Mouse (Mus musculus) MEL (cell line): Measurements from ENCODE around the gene Naa20. TPM values are rescaled to one million over a fixed set of nuclear protein-coding genes. Genes with fewer than 3 reads are reported as not detected.

Experiments
- DNase-seq: peaks from one replicate; pipeline ENCODE4 v3.0.0; 2011; ENCODE audit warnings: low read depth, low spot score
- H3K27ac ChIP-seq: 2 replicates; pipeline ENCODE4 v1.5.1; 2012; ENCODE audit warnings: low read depth, mild to moderate bottlenecking, control low read depth, low read length, moderate library complexity; ENCODE audit not compliant: control insufficient read depth
- H3K27me3 ChIP-seq, 2 experiments: fragments of 150-350 bp in 1 of 2; sonication (generic) in 1 of 2; 2 replicates each; pipeline ENCODE4 v1.6.1; 2012; ENCODE audit warnings: low read length in 2 of 2, mild to moderate bottlenecking in 2 of 2, improper control_type of control experiment in 1 of 2, moderate library complexity in 1 of 2; ENCODE audit not compliant: insufficient read depth in 2 of 2, control insufficient read depth in 1 of 2
- H3K36me3 ChIP-seq, 2 experiments: 2 replicates each; pipeline ENCODE4 v1.6.1; 2012 to 2014; ENCODE audit warnings: low read length in 2 of 2, improper control_type of control experiment in 1 of 2, inconsistent platforms in 1 of 2, mild to moderate bottlenecking in 1 of 2; ENCODE audit not compliant: insufficient read depth in 2 of 2, control insufficient read depth in 1 of 2
- H3K4me1 ChIP-seq, 2 experiments: fragments of 150-350 bp in 1 of 2; sonication (generic) in 1 of 2; 2 replicates each; pipeline ENCODE4 v1.6.1; 2012; ENCODE audit warnings: low read length in 2 of 2, improper control_type of control experiment in 1 of 2, mild to moderate bottlenecking in 1 of 2; ENCODE audit not compliant: insufficient read depth in 2 of 2, control insufficient read depth in 1 of 2
- H3K4me3 ChIP-seq, 2 experiments: fragments of 150-350 bp in 1 of 2; sonication (generic) in 1 of 2; 2 replicates each; pipeline ENCODE4 v1.5.1; 2012; ENCODE audit warnings: low read depth in 2 of 2, low read length in 2 of 2, mild to moderate bottlenecking in 2 of 2, moderate library complexity in 2 of 2, control low read depth in 1 of 2, improper control_type of control experiment in 1 of 2; ENCODE audit not compliant: control insufficient read depth in 1 of 2, insufficient read depth in 1 of 2
- H3K79me2 ChIP-seq: 2 replicates; pipeline ENCODE4 v1.6.1; 2012; ENCODE audit warnings: mild to moderate bottlenecking, low read length, moderate library complexity; ENCODE audit not compliant: control insufficient read depth, poor library complexity, insufficient read depth
- H3K9ac ChIP-seq: 2 replicates; pipeline ENCODE4 v1.6.1; 2012; ENCODE audit warnings: low read depth, mild to moderate bottlenecking, control low read depth, low read length, moderate library complexity; ENCODE audit not compliant: control insufficient read depth, poor library complexity, severe bottlenecking
- H3K9me3 ChIP-seq: fragments of 150-350 bp; sonication (generic); replicated peaks from 2 replicates; pipeline ENCODE4 v1.6.1; 2012; ENCODE audit warnings: mild to moderate bottlenecking, low read length, improper control_type of control experiment, moderate library complexity; ENCODE audit not compliant: insufficient read depth
- BHLHE40 ChIP-seq: IDR thresholded peaks from 2 replicates; pipeline ENCODE4 v1.6.1; 2012; ENCODE audit warnings: low read depth, mild to moderate bottlenecking, inconsistent platforms, low read length, improper control_type of control experiment, borderline replicate concordance
- CHD1 ChIP-seq: IDR thresholded peaks from 2 replicates; pipeline ENCODE4 v1.6.1; 2012; ENCODE audit warnings: low read depth, mild to moderate bottlenecking, inconsistent platforms, low read length, improper control_type of control experiment
- CHD2 ChIP-seq: IDR thresholded peaks from 2 replicates; pipeline ENCODE4 v1.6.1; 2011; ENCODE audit warnings: low read length, improper control_type of control experiment
- CTCF ChIP-seq, 3 experiments: IDR thresholded peaks in 2 of 3; conservative IDR thresholded peaks in 1 of 3; 2 replicates each; pipeline ENCODE4 v1.5.1; 2011 to 2012; ENCODE audit warnings: low read length in 3 of 3, low read depth in 2 of 3, mild to moderate bottlenecking in 2 of 3, improper control_type of control experiment in 1 of 3, inconsistent platforms in 1 of 3, mixed read lengths in 1 of 3, moderate library complexity in 1 of 3; ENCODE audit not compliant: control insufficient read depth in 1 of 3, insufficient read depth in 1 of 3, poor library complexity in 1 of 3, severe bottlenecking in 1 of 3
- E2F4 ChIP-seq: IDR thresholded peaks from 2 replicates; pipeline ENCODE4 v1.6.1; 2011; ENCODE audit warnings: low read depth, low read length, improper control_type of control experiment, borderline replicate concordance
- ELF1 ChIP-seq: IDR thresholded peaks from 2 replicates; pipeline ENCODE4 v1.6.1; 2014; ENCODE audit warnings: low read depth, mild to moderate bottlenecking, inconsistent platforms, low read length, improper control_type of control experiment, moderate library complexity
- EP300 ChIP-seq, 2 experiments: IDR thresholded peaks; 2 replicates each; pipeline ENCODE4 v1.6.1; 2011; ENCODE audit warnings: improper control_type of control experiment in 2 of 2, low read length in 2 of 2, low read depth in 1 of 2, mild to moderate bottlenecking in 1 of 2
- ETS1 ChIP-seq: IDR thresholded peaks from 2 replicates; pipeline ENCODE4 v1.6.1; 2012; ENCODE audit warnings: low read depth, mild to moderate bottlenecking, inconsistent platforms, low read length, improper control_type of control experiment, moderate library complexity
- GABPA ChIP-seq: IDR thresholded peaks from 2 replicates; pipeline ENCODE4 v1.6.1; 2012; ENCODE audit warnings: low read depth, mild to moderate bottlenecking, inconsistent platforms, low read length, improper control_type of control experiment, moderate library complexity
- KAT2A ChIP-seq: conservative IDR thresholded peaks from 2 replicates; pipeline ENCODE4 v1.6.1; 2012; ENCODE audit warnings: low read depth, low read length, improper control_type of control experiment, inconsistent platforms
- MAX ChIP-seq: IDR thresholded peaks from 2 replicates; pipeline ENCODE4 v1.6.1; 2011; ENCODE audit warnings: low read length, improper control_type of control experiment
- MAZ ChIP-seq: IDR thresholded peaks from 2 replicates; pipeline ENCODE4 v1.6.1; 2012; ENCODE audit warnings: low read depth, mild to moderate bottlenecking, inconsistent platforms, low read length, improper control_type of control experiment
- MEF2A ChIP-seq: IDR thresholded peaks from 2 replicates; pipeline ENCODE4 v1.6.1; 2014; ENCODE audit warnings: low read depth, mild to moderate bottlenecking, inconsistent platforms, low read length, improper control_type of control experiment; ENCODE audit not compliant: poor library complexity, insufficient replicate concordance, severe bottlenecking; ENCODE audit errors: extremely low read depth
- MXI1 ChIP-seq: IDR thresholded peaks from 2 replicates; pipeline ENCODE4 v1.6.1; 2011; ENCODE audit warnings: mild to moderate bottlenecking, low read depth, low read length, improper control_type of control experiment
- NRF1 ChIP-seq: IDR thresholded peaks from 2 replicates; pipeline ENCODE4 v1.6.1; 2014; ENCODE audit warnings: low read depth, mild to moderate bottlenecking, inconsistent platforms, low read length, improper control_type of control experiment, moderate library complexity; ENCODE audit not compliant: poor library complexity, insufficient read depth, severe bottlenecking
- POLR2A ChIP-seq, 2 experiments: IDR thresholded peaks; 2 replicates each; pipeline ENCODE4 v1.6.1; 2011 to 2012; ENCODE audit warnings: low read length in 2 of 2, mild to moderate bottlenecking in 2 of 2, control low read depth in 1 of 2, improper control_type of control experiment in 1 of 2, low read depth in 1 of 2, moderate library complexity in 1 of 2; ENCODE audit not compliant: control insufficient read depth in 1 of 2, insufficient read depth in 1 of 2, poor library complexity in 1 of 2
- POLR2AphosphoS2 ChIP-seq: IDR thresholded peaks from 2 replicates; pipeline ENCODE4 v1.6.1; 2011; ENCODE audit warnings: low read length, improper control_type of control experiment
- POLR2AphosphoS5 ChIP-seq: IDR thresholded peaks from 2 replicates; pipeline ENCODE4 v1.6.1; 2012; ENCODE audit warnings: low read depth, borderline replicate concordance, mild to moderate bottlenecking, inconsistent platforms, low read length, moderate library complexity, mixed read lengths
- RAD21 ChIP-seq: IDR thresholded peaks from 2 replicates; pipeline ENCODE4 v1.6.1; 2011; ENCODE audit warnings: mild to moderate bottlenecking, low read depth, low read length, improper control_type of control experiment
- RCOR1 ChIP-seq: IDR thresholded peaks from 2 replicates; pipeline ENCODE4 v1.6.1; 2012; ENCODE audit warnings: low read depth, mild to moderate bottlenecking, inconsistent platforms, low read length, improper control_type of control experiment
- TAL1 ChIP-seq: IDR thresholded peaks from 2 replicates; pipeline ENCODE4 v1.6.1; 2012; ENCODE audit warnings: mild to moderate bottlenecking, inconsistent platforms, low read length, moderate library complexity, mixed read lengths
- TBP ChIP-seq: IDR thresholded peaks from 2 replicates; pipeline ENCODE4 v1.8.0; 2011; ENCODE audit warnings: low read depth, low read length, improper control_type of control experiment
- USF1 ChIP-seq: IDR thresholded peaks from 2 replicates; pipeline ENCODE4 v1.6.1; 2014; ENCODE audit warnings: low read depth, mild to moderate bottlenecking, inconsistent platforms, low read length, improper control_type of control experiment, moderate library complexity
- USF2 ChIP-seq, 2 experiments: IDR thresholded peaks; 2 replicates each; pipeline ENCODE4 v1.6.1; 2011 to 2012; ENCODE audit warnings: improper control_type of control experiment in 2 of 2, low read length in 2 of 2, borderline replicate concordance in 1 of 2, inconsistent platforms in 1 of 2, low read depth in 1 of 2, mild to moderate bottlenecking in 1 of 2; ENCODE audit not compliant: insufficient read depth in 1 of 2
- ZC3H11A ChIP-seq: IDR thresholded peaks from 2 replicates; pipeline ENCODE4 v1.6.1; 2012; ENCODE audit warnings: low read depth, mild to moderate bottlenecking, inconsistent platforms, low read length, improper control_type of control experiment
- ZMIZ1 ChIP-seq: IDR thresholded peaks from 2 replicates; pipeline ENCODE4 v1.6.1; 2012; ENCODE audit warnings: low read depth, mild to moderate bottlenecking, inconsistent platforms, low read length, improper control_type of control experiment, moderate library complexity
- ZNF384 ChIP-seq: IDR thresholded peaks from 2 replicates; pipeline ENCODE4 v1.6.1; 2012; ENCODE audit warnings: low read depth, mild to moderate bottlenecking, inconsistent platforms, low read length, improper control_type of control experiment
- polyA plus RNA-seq, 2 experiments: library from polyadenylated mRNA; stranded (reverse) in 1 of 2; unstranded in 1 of 2; fragments of >175 nt in 1 of 2; fragments of >200 nt in 1 of 2; gene quantifications; 2 replicates each; pipeline versions ENCODE4 v1.2.1 to v1.2.4; 2012; ENCODE audit warnings: low replicate concordance in 2 of 2, low read depth in 1 of 2; ENCODE audit not compliant: insufficient read length in 2 of 2, insufficient read depth in 1 of 2, missing spikeins in 1 of 2
- total RNA-seq: library from RNA; depleted of rRNA; stranded (reverse); fragments of 300-350 nt; gene quantifications from 2 replicates; pipeline ENCODE4 v1.2.3, GENCODE M21; 2012

The Naa20 gene
- total and polyA plus RNA-seq, 3 experiments: 86.3 to 88.1 TPM; not detected in 1

GRCm38 (mm10) chr2:145944286-145944685 is 42.4 kb downstream of the Naa20 start:
- H3K9ac ChIP-seq: no peak overlapping the region
- H3K4me3 ChIP-seq: no peak overlapping the region
- H3K79me2 ChIP-seq: no peaks in the 10 kb centered on the region
- no peaks in the 10 kb centered on the region for H3K36me3 ChIP-seq
- peaks cover 0 to 7% of the 10 kb centered on the region in 2 experiments; a peak in 1 of 4 replicates for H3K27me3 ChIP-seq
- H3K4me1 ChIP-seq: no peaks in the 10 kb centered on the region
- no peak for DNase-seq
- TF ChIP-seq EP300 (IDR thresholded peaks at IDR 0.05; ENCODE audit: low read depth in 1 of 2, low read length in 2 of 2) (no peak), TBP (no peak), ZC3H11A (no peak), E2F4 (no peak), USF1 (no peak), POLR2A (IDR thresholded peaks at IDR 0.05; ENCODE audit: control insufficient read depth in 1 of 2, insufficient read depth in 1 of 2, low read depth in 1 of 2, low read length in 2 of 2, poor library complexity in 1 of 2) (no peak), MXI1 (no peak), USF2 (IDR thresholded peaks at IDR 0.05; ENCODE audit: borderline replicate concordance in 1 of 2, insufficient read depth in 1 of 2, low read depth in 1 of 2, low read length in 2 of 2) (no peak), MAX (no peak), CHD1 (no peak), RAD21 (no peak), ELF1 (no peak), CHD2 (no peak), KAT2A (no peak), MEF2A (no peak), ZNF384 (no peak), POLR2AphosphoS2 (no peak)
- TF ChIP-seq, all 39 proteins: peak for 0
- no peaks in the 10 kb centered on the region for H3K9me3 ChIP-seq
- no peak overlapping the region for H3K27ac ChIP-seq

- no peak for TF ChIP-seq ELF1
- TF ChIP-seq BHLHE40: no peak
- TF ChIP-seq MEF2A: no peak
- TF ChIP-seq NRF1: no peak
- TF ChIP-seq MAX: no peak
- TF ChIP-seq CTCF (IDR thresholded peaks at IDR 0.05 in 2 of 3, conservative IDR thresholded peaks at IDR 0.05 in 1 of 3; ENCODE audit: control insufficient read depth in 1 of 3, insufficient read depth in 1 of 3, low read depth in 2 of 3, low read length in 3 of 3, poor library complexity in 1 of 3, severe bottlenecking in 1 of 3): no peak
- TF ChIP-seq ZMIZ1: no peak
- no peak for TF ChIP-seq USF2 (IDR thresholded peaks at IDR 0.05; ENCODE audit: borderline replicate concordance in 1 of 2, insufficient read depth in 1 of 2, low read depth in 1 of 2, low read length in 2 of 2)
- no peak for TF ChIP-seq MAZ
- no peak for TF ChIP-seq TAL1
- TF ChIP-seq CHD2: no peak
- no peak for TF ChIP-seq ETS1
- TF ChIP-seq POLR2AphosphoS5: no peak
- TF ChIP-seq GABPA: no peak
- no peak for TF ChIP-seq CHD1
- no peak for TF ChIP-seq RCOR1
- TF ChIP-seq USF1: no peak
- TF ChIP-seq MXI1: no peak
- no peak overlapping the region for H3K9ac ChIP-seq
- peaks cover 0 to 4% of the 10 kb centered on the region in 2 experiments; a peak in 1 of 4 replicates for H3K36me3 ChIP-seq
- no peak for DNase-seq
- H3K9me3 ChIP-seq: no peaks in the 10 kb centered on the region
- peaks cover 0 to 3% of the 10 kb centered on the region in 2 experiments; a peak in 1 of 4 replicates for H3K27me3 ChIP-seq
- H3K4me3 ChIP-seq: no peak overlapping the region
- no peaks in the 10 kb centered on the region for H3K79me2 ChIP-seq
- H3K4me1 ChIP-seq: peaks cover 3 to 5% of the 10 kb centered on the region in 2 experiments; a peak in 2 of 4 replicates
- H3K27ac ChIP-seq: no peak overlapping the region
These were observed 46.6 kb downstream of the Naa20 start for GRCm38 (mm10) chr2:145948402-145948954.
